Mouse (Mus musculus) frontal cortex, adult 2 months (tissue): Measurements from ENCODE around the gene Egfr. TPM values are rescaled to one million over a fixed set of nuclear protein-coding genes. Genes with fewer than 3 reads are reported as not detected.

Source experiments
- DNase-seq, 2 experiments: peaks; one replicate each; pipeline ENCODE4 v3.0.0; 2022; ENCODE audit warnings: low spot score in 1 of 2; ENCODE audit errors: extremely low spot score in 1 of 2
- polyA plus RNA-seq: library from polyadenylated mRNA; depleted of rRNA; stranded (reverse); fragments of >200 nt; gene quantifications from 2 replicates; pipeline ENCODE4 v1.2.3, GENCODE M21; 2012

The Egfr gene
- polyA plus RNA-seq, 1 experiment, result 5.4 TPM

- DNase-seq, result no peak
Observed at GRCm38 (mm10) chr11:16772717-16773116, 20.7 kb downstream of the Egfr start.

- DNase-seq, result no peak
Observed at GRCm38 (mm10) chr11:16776967-16777366, 25.0 kb downstream of the Egfr start.

GRCm38 (mm10) chr11:16781604-16782003 lies 29.6 kb downstream of the Egfr start:
- no peak for DNase-seq

- DNase-seq, result no peak
Observed at GRCm38 (mm10) chr11:16783926-16784659, 32.1 kb downstream of the Egfr start.

GRCm38 (mm10) chr11:16792638-16793585 lies 40.9 kb downstream of the Egfr start:
- no peak for DNase-seq

- DNase-seq, result no peak
Observed at GRCm38 (mm10) chr11:16795012-16795411, 43.0 kb downstream of the Egfr start.

- no peak for DNase-seq
Observed at GRCm38 (mm10) chr11:16795513-16795912, 43.5 kb downstream of the Egfr start.

GRCm38 (mm10) chr11:16797456-16797855 lies 45.5 kb downstream of the Egfr start:
- DNase-seq, result no peak

GRCm38 (mm10) chr11:16798136-16798535 lies 46.1 kb downstream of the Egfr start:
- DNase-seq, result peak; percentile 8 to 31

GRCm38 (mm10) chr11:16800507-16800906 lies 48.5 kb downstream of the Egfr start:
- DNase-seq, result no peak

- DNase-seq, result peak; percentile 41 to 76
Observed at GRCm38 (mm10) chr11:16802668-16803067, 50.7 kb downstream of the Egfr start.

GRCm38 (mm10) chr11:16804016-16804415 lies 52.0 kb downstream of the Egfr start:
- DNase-seq, result no peak

- DNase-seq, result no peak
Observed at GRCm38 (mm10) chr11:16805886-16806285, 53.9 kb downstream of the Egfr start.

GRCm38 (mm10) chr11:16809161-16809967 lies 57.4 kb downstream of the Egfr start:
- DNase-seq, result no peak

GRCm38 (mm10) chr11:16810086-16810485 lies 58.1 kb downstream of the Egfr start:
- DNase-seq, result no peak

GRCm38 (mm10) chr11:16813298-16813697 lies 61.3 kb downstream of the Egfr start:
- no peak for DNase-seq

- no peak for DNase-seq
Observed at GRCm38 (mm10) chr11:16816414-16816813, 64.4 kb downstream of the Egfr start.

GRCm38 (mm10) chr11:16817336-16818034 lies 65.5 kb downstream of the Egfr start:
- no peak for DNase-seq

- peak in 1 of 2 experiments; percentile 20 for DNase-seq
Observed at GRCm38 (mm10) chr11:16819424-16819823, 67.4 kb downstream of the Egfr start.

GRCm38 (mm10) chr11:16820138-16820537 lies 68.1 kb downstream of the Egfr start:
- no peak for DNase-seq
